ENCODE assay signal across 9 mouse cellular contexts in genomic region chr8:120887254-120887653, GRCm38 (mm10).
DNase-seq lines count a peak whose midpoint lies in the region; ATAC-seq and TF ChIP-seq lines count a peak whose summit lies in the region.
"Had no signal": no experiment of that assay in that cellular context is flagged by ENCODE, and none has a peak within 500 bp of the region (broad histone marks: within the 10 kb centered on the region; RNA-seq: fewer than 3 reads in every experiment).

No protein-coding gene starts in this region.

- no peak for TF ChIP-seq POLR2A in heart, adult 2 months (IDR thresholded peaks at IDR 0.05; ENCODE audit: insufficient read depth, low read depth, low read length)

- ATAC-seq in midbrain, postnatal 0 days (ENCODE audit: low FRiP score): no peak
- no peak for ATAC-seq in midbrain, embryonic 13.5 days
- no peak for ATAC-seq in intestine, embryonic 15.5 days
- no peak for ATAC-seq in midbrain, embryonic 16.5 days

- H3K4me1 ChIP-seq in heart, adult 2 months (ENCODE audit: control insufficient read depth, insufficient read depth, low read length): no peaks in the 10 kb centered on the region
- H3K4me1 ChIP-seq in midbrain, postnatal 0 days (ENCODE audit: insufficient read depth, low read length): no peaks in the 10 kb centered on the region
- H3K4me1 ChIP-seq in midbrain, embryonic 13.5 days (replicated peaks): peaks cover 18% of the 10 kb centered on the region
- peaks cover 26% of the 10 kb centered on the region for H3K4me1 ChIP-seq in intestine, embryonic 15.5 days (replicated peaks)
- H3K4me1 ChIP-seq in midbrain, embryonic 16.5 days (ENCODE audit: control insufficient read depth, insufficient read depth, low read length): peaks cover 5% of the 10 kb centered on the region; the same call in 1 of the 2 replicates
- H3K4me1 ChIP-seq: liver, embryonic 15.5 days had no signal

- H3K4me2 ChIP-seq in midbrain, postnatal 0 days (ENCODE audit: low read depth, low read length, poor library complexity, severe bottlenecking): no peak overlapping the region
- no peak overlapping the region for H3K4me2 ChIP-seq in midbrain, embryonic 13.5 days (replicated peaks)
- peak overlapping the region; percentile 31; the same call in 1 of the 2 replicates for H3K4me2 ChIP-seq in intestine, embryonic 15.5 days (replicated peaks)
- H3K4me2 ChIP-seq in midbrain, embryonic 16.5 days (ENCODE audit: low read length): no peak overlapping the region
- H3K4me2 ChIP-seq: liver, embryonic 15.5 days had no signal

- H3K4me3 ChIP-seq in heart, adult 2 months: no peak overlapping the region
- no peak overlapping the region for H3K4me3 ChIP-seq in midbrain, postnatal 0 days (ENCODE audit: low read depth, low read length)
- no peak overlapping the region for H3K4me3 ChIP-seq in midbrain, embryonic 13.5 days (replicated peaks)
- no peak overlapping the region for H3K4me3 ChIP-seq in intestine, embryonic 15.5 days (replicated peaks)
- no peak overlapping the region for H3K4me3 ChIP-seq in midbrain, embryonic 16.5 days (ENCODE audit: low read depth, low read length)
- H3K4me3 ChIP-seq: liver, embryonic 15.5 days had no signal

- DNase-seq in heart, adult 2 months: no peak
- DNase-seq in heart, postnatal 4 days: no peak
- DNase-seq in midbrain, postnatal 0 days (ENCODE audit: low spot score): no peak
- DNase-seq in thymus, postnatal 25 days: peak; percentile 34
- DNase-seq in ovary, adult 18-20 months (ENCODE audit: low spot score): no peak

- TF ChIP-seq EP300 in heart, adult 2 months (IDR thresholded peaks at IDR 0.05; ENCODE audit: insufficient read depth, low read depth, low read length): no peak

- 7% methylated on average over 10 of the region's 10 CpGs for WGBS in heart, adult 2 months
- 12% methylated on average over 10 of the region's 10 CpGs for WGBS in midbrain, postnatal 0 days
- WGBS in midbrain, embryonic 13.5 days: 12% methylated on average over 10 of the region's 10 CpGs
- WGBS in intestine, embryonic 15.5 days: 15% methylated on average over 10 of the region's 10 CpGs
- WGBS in midbrain, embryonic 16.5 days: 15% methylated on average over 10 of the region's 10 CpGs

- H3K36me3 ChIP-seq in heart, adult 2 months (ENCODE audit: control insufficient read depth, insufficient read depth, low read length): no peaks in the 10 kb centered on the region
- H3K36me3 ChIP-seq in midbrain, postnatal 0 days (ENCODE audit: insufficient read depth, low read length): no peaks in the 10 kb centered on the region
- H3K36me3 ChIP-seq in midbrain, embryonic 13.5 days: no peaks in the 10 kb centered on the region
- no peaks in the 10 kb centered on the region for H3K36me3 ChIP-seq in intestine, embryonic 15.5 days
- no peaks in the 10 kb centered on the region for H3K36me3 ChIP-seq in midbrain, embryonic 16.5 days (ENCODE audit: control insufficient read depth, insufficient read depth, low read length)
- H3K36me3 ChIP-seq: liver, embryonic 15.5 days had no signal

- peaks cover 18% of the 10 kb centered on the region for H3K27me3 ChIP-seq in heart, adult 2 months (ENCODE audit: control insufficient read depth, insufficient read depth, low read length)
- peaks cover 69% of the 10 kb centered on the region for H3K27me3 ChIP-seq in midbrain, postnatal 0 days (ENCODE audit: insufficient read depth, low read length)
- H3K27me3 ChIP-seq in midbrain, embryonic 13.5 days: peaks cover 94% of the 10 kb centered on the region
- peaks cover 51% of the 10 kb centered on the region for H3K27me3 ChIP-seq in intestine, embryonic 15.5 days (replicated peaks)
- H3K27me3 ChIP-seq in midbrain, embryonic 16.5 days (ENCODE audit: control insufficient read depth, insufficient read depth, low read depth, low read length): peaks cover 70% of the 10 kb centered on the region

- H3K79me2 ChIP-seq in heart, adult 2 months (replicated peaks; ENCODE audit: control insufficient read depth, insufficient read depth, low read length): no peaks in the 10 kb centered on the region

- TF ChIP-seq CTCF in heart, adult 2 months (IDR thresholded peaks at IDR 0.05): peak; percentile 52
- TF ChIP-seq CTCF in midbrain, postnatal 0 days (IDR thresholded peaks at IDR 0.05): peak; percentile 43

- H3K27ac ChIP-seq in heart, adult 2 months: no peak overlapping the region
- no peak overlapping the region for H3K27ac ChIP-seq in midbrain, postnatal 0 days (ENCODE audit: low read depth, low read length)
- H3K27ac ChIP-seq in midbrain, embryonic 13.5 days: no peak overlapping the region
- H3K27ac ChIP-seq in intestine, embryonic 15.5 days: no peak overlapping the region
- H3K27ac ChIP-seq in midbrain, embryonic 16.5 days (ENCODE audit: low read length): no peak overlapping the region
- H3K27ac ChIP-seq: liver, embryonic 15.5 days had no signal

- no peak overlapping the region for H3K9ac ChIP-seq in heart, adult 2 months (ENCODE audit: low read depth, low read length)
- H3K9ac ChIP-seq in midbrain, postnatal 0 days (replicated peaks; ENCODE audit: low read length, poor library complexity, severe bottlenecking): no peak overlapping the region
- H3K9ac ChIP-seq in midbrain, embryonic 13.5 days (replicated peaks): no peak overlapping the region
- no peak overlapping the region for H3K9ac ChIP-seq in intestine, embryonic 15.5 days
- no peak overlapping the region for H3K9ac ChIP-seq in midbrain, embryonic 16.5 days (ENCODE audit: low read depth, low read length)
- H3K9ac ChIP-seq: liver, embryonic 15.5 days had no signal

- intact Hi-C loops in heart, adult 2 months (cut with DNase I): no loop called here

- no peaks in the 10 kb centered on the region for H3K9me3 ChIP-seq in midbrain, postnatal 0 days (ENCODE audit: low read length)
- H3K9me3 ChIP-seq in midbrain, embryonic 13.5 days: no peaks in the 10 kb centered on the region
- H3K9me3 ChIP-seq in intestine, embryonic 15.5 days: no peaks in the 10 kb centered on the region
- H3K9me3 ChIP-seq in midbrain, embryonic 16.5 days (replicated peaks; ENCODE audit: control insufficient read depth, low read length, poor library complexity, severe bottlenecking): no peaks in the 10 kb centered on the region
- H3K9me3 ChIP-seq: liver, embryonic 15.5 days had no signal
